Mouse (Mus musculus) testis, adult 2 months (tissue): Measurements from ENCODE around the gene Gm13128. TPM values are rescaled to one million over a fixed set of nuclear protein-coding genes. Genes with fewer than 3 reads are reported as not detected.
"Not testable (repeated sequence)": the region's sequence is repeated elsewhere in the genome, so short reads cannot be mapped to it uniquely, and the experiment has no call there.

Source experiments
- H3K27ac ChIP-seq: fragments of 200-500 bp; 2 replicates; pipeline ENCODE4 v1.5.1; 2012; ENCODE audit warnings: low read depth, low read length; ENCODE audit not compliant: control insufficient read depth, insufficient read depth
- H3K27me3 ChIP-seq: fragments of 200-500 bp; 2 replicates; pipeline ENCODE4 v1.6.1; 2012; ENCODE audit warnings: mild to moderate bottlenecking, low read length, moderate library complexity; ENCODE audit not compliant: control insufficient read depth, insufficient read depth
- H3K36me3 ChIP-seq: fragments of 200-500 bp; 2 replicates; pipeline ENCODE4 v1.6.1; 2012; ENCODE audit warnings: mild to moderate bottlenecking, low read length; ENCODE audit not compliant: control insufficient read depth, insufficient read depth
- H3K4me1 ChIP-seq: fragments of 200-500 bp; 2 replicates; pipeline ENCODE4 v1.6.1; 2012; ENCODE audit warnings: low read length; ENCODE audit not compliant: control insufficient read depth, insufficient read depth
- H3K4me3 ChIP-seq: fragments of 200-500 bp; 2 replicates; pipeline ENCODE4 v1.5.1; 2012; ENCODE audit warnings: low read depth, mild to moderate bottlenecking, low read length, moderate library complexity, mixed read lengths; ENCODE audit not compliant: control insufficient read depth
- CTCF ChIP-seq: fragments of 200-500 bp; IDR thresholded peaks from 2 replicates; pipeline ENCODE4 v1.5.1; 2012; ENCODE audit warnings: low read depth, mild to moderate bottlenecking, inconsistent platforms, low read length, moderate library complexity; ENCODE audit not compliant: control insufficient read depth, insufficient read depth, insufficient replicate concordance
- POLR2A ChIP-seq: fragments of 200-500 bp; IDR thresholded peaks from 2 replicates; pipeline ENCODE4 v1.6.1; 2012; ENCODE audit warnings: low read depth, mild to moderate bottlenecking, inconsistent platforms, low read length, moderate library complexity; ENCODE audit not compliant: control insufficient read depth
- polyA plus RNA-seq: library from polyadenylated mRNA; depleted of rRNA; stranded (reverse); fragments of >200 nt; gene quantifications from 2 replicates; pipeline ENCODE4 v1.2.3, GENCODE M21; 2012; rRNA removed

Gene Gm13128
- not detected in 2 replicates for polyA plus RNA-seq

- not testable (repeated sequence) for H3K36me3 ChIP-seq, H3K27me3 ChIP-seq, H3K4me1 ChIP-seq, H3K27ac ChIP-seq, H3K4me3 ChIP-seq
Observed at GRCm38 (mm10) chr4:144329949-144330348, at the start of gene Gm13128. Gm13128 (plus strand) TSS chr4:144330249.

- H3K4me3 ChIP-seq, H3K27me3 ChIP-seq, H3K27ac ChIP-seq, H3K4me1 ChIP-seq, H3K36me3 ChIP-seq: not testable (repeated sequence)
Observed at GRCm38 (mm10) chr4:144280388-144280787, 49.7 kb upstream of the Gm13128 start, which contains the start of gene Pramel5. Pramel5 (minus strand) TSS chr4:144280488.

- H3K4me1 ChIP-seq, H3K4me3 ChIP-seq, H3K36me3 ChIP-seq, H3K27me3 ChIP-seq, H3K27ac ChIP-seq: not testable (repeated sequence)
Observed at GRCm38 (mm10) chr4:144299414-144299813, 30.6 kb upstream of the Gm13128 start.

GRCm38 (mm10) chr4:144312666-144313460 is 17.2 kb upstream of the Gm13128 start:
- not testable (repeated sequence) for H3K4me3 ChIP-seq

GRCm38 (mm10) chr4:144335856-144336255 is 5.8 kb downstream of the Gm13128 start:
- not testable (repeated sequence) for H3K27ac ChIP-seq, H3K36me3 ChIP-seq, H3K27me3 ChIP-seq, H3K4me3 ChIP-seq, H3K4me1 ChIP-seq

More at GRCm38 (mm10) chr4:144312666-144313460, 17.2 kb upstream of the Gm13128 start:
- H3K36me3 ChIP-seq, H3K27ac ChIP-seq, H3K27me3 ChIP-seq, H3K4me1 ChIP-seq: not testable (repeated sequence)

- not testable (repeated sequence) for H3K27ac ChIP-seq, H3K4me1 ChIP-seq, H3K36me3 ChIP-seq, H3K27me3 ChIP-seq, H3K4me3 ChIP-seq
Observed at GRCm38 (mm10) chr4:144357642-144358041, 27.6 kb downstream of the Gm13128 start, which contains the start of gene Gm13119. Gm13119 (plus strand) TSS chr4:144357942.

- Histone ChIP-seq H3K27me3 (no peaks in the 10 kb centered on the region), H3K36me3 (no peaks in the 10 kb centered on the region), H3K4me1 (no peaks in the 10 kb centered on the region), H3K4me3 (no peak within 1 kb of the TSS), H3K27ac (no peak within 1 kb of the TSS)
- TF ChIP-seq CTCF (no peak), POLR2A (no peak)
Observed at GRCm38 (mm10) chr4:144377911-144378310, 47.9 kb downstream of the Gm13128 start, which contains the start of gene Pramef20. Pramef20 (minus strand) TSS chr4:144377933.

Other genes starting within 250 kb of the Gm13128 start
- not detected in 2 replicates for gene Gm13102, start 223.8 kb upstream of the Gm13128 start, polyA plus RNA-seq
- gene Oog3, start 167.6 kb upstream of the Gm13128 start, polyA plus RNA-seq, result not detected in 2 replicates
- not detected in 2 replicates for gene Oog2, start 139.5 kb upstream of the Gm13128 start, polyA plus RNA-seq
- gene C87977, start 116.9 kb upstream of the Gm13128 start, polyA plus RNA-seq, result 0.12 TPM in 1 of 2 replicates, not detected in the other
- gene Pramel5, start 49.8 kb upstream of the Gm13128 start, polyA plus RNA-seq, result not detected in 2 replicates
- gene Gm13119, start 27.7 kb downstream of the Gm13128 start, polyA plus RNA-seq, result not detected in 2 replicates
- not detected in 2 replicates for gene Pramef20, start 47.7 kb downstream of the Gm13128 start, polyA plus RNA-seq
- gene Pramef12, start 78.2 kb downstream of the Gm13128 start, polyA plus RNA-seq, result 2.2 and 2.8 TPM in 2 replicates
- 111 and 131 TPM in 2 replicates for gene 1700012P22Rik, start 108.5 kb downstream of the Gm13128 start, polyA plus RNA-seq
- gene Gm9944, start 123.1 kb downstream of the Gm13128 start, polyA plus RNA-seq, result not detected in 2 replicates
- gene Aadacl3, start 133.5 kb downstream of the Gm13128 start, polyA plus RNA-seq, result not detected in 2 replicates
- gene 9430007A20Rik, start 189.6 kb downstream of the Gm13128 start, polyA plus RNA-seq, result not detected in 2 replicates
- gene Gm13124, start 234.9 kb downstream of the Gm13128 start, polyA plus RNA-seq, result 0.14 TPM in 1 of 2 replicates, not detected in the other